Mouse (Mus musculus) forebrain, embryonic 14.5 days (tissue): Measurements from ENCODE around the gene Lekr1. TPM values are rescaled to one million over a fixed set of nuclear protein-coding genes. Genes with fewer than 3 reads are reported as not detected.

Experiments
- ATAC-seq: fragments of 200-750 bp; cut with Nextera tagmentation; 2 replicates; pipeline ENCODE4 v1.8.0; 2017; ENCODE audit warnings: mild to moderate bottlenecking, moderate library complexity
- DNase-seq: peaks from one replicate; pipeline ENCODE4 v3.0.0-alpha.2; 2015; ENCODE audit warnings: low spot score
- H3K27ac ChIP-seq: fragments of 300-500 bp; sonication (generic); 2 replicates; pipeline ENCODE4 v1.5.1; 2014; ENCODE audit warnings: low read depth, mild to moderate bottlenecking, control low read depth, low read length, moderate library complexity
- H3K27me3 ChIP-seq: fragments of 300-500 bp; sonication (generic); replicated peaks from 2 replicates; pipeline ENCODE4 v1.6.1; 2014; ENCODE audit warnings: low read length, control low read depth, mixed read lengths; ENCODE audit not compliant: control insufficient read depth, insufficient read depth
- H3K36me3 ChIP-seq: fragments of 300-500 bp; sonication (generic); 2 replicates; pipeline ENCODE4 v1.6.1; 2014; ENCODE audit warnings: low read length, control low read depth; ENCODE audit not compliant: control insufficient read depth, insufficient read depth
- H3K4me1 ChIP-seq: fragments of 300-500 bp; sonication (generic); 2 replicates; pipeline ENCODE4 v1.6.1; 2014; ENCODE audit warnings: antibody characterized with exemption, low read length, control low read depth; ENCODE audit not compliant: control insufficient read depth, insufficient read depth
- H3K4me2 ChIP-seq: fragments of 300-500 bp; sonication (generic); 2 replicates; pipeline ENCODE4 v1.6.1; 2014; ENCODE audit warnings: mild to moderate bottlenecking, control low read depth, low read length
- H3K4me3 ChIP-seq: fragments of 300-500 bp; sonication (generic); 2 replicates; pipeline ENCODE4 v1.5.1; 2014; ENCODE audit warnings: low read depth, low read length, control low read depth
- H3K9ac ChIP-seq: fragments of 300-500 bp; sonication (generic); 2 replicates; pipeline ENCODE4 v1.6.1; 2014; ENCODE audit warnings: mild to moderate bottlenecking, low read length, control low read depth, moderate library complexity
- H3K9me3 ChIP-seq: fragments of 300-500 bp; sonication (generic); replicated peaks from 2 replicates; pipeline ENCODE4 v1.6.1; 2016; ENCODE audit warnings: low read length, control low read depth, mixed read lengths; ENCODE audit not compliant: control insufficient read depth
- WGBS: fragments of 180-500 bp; shearing (Covaris S2); extraction: QIAGEN DNeasy Blood & Tissue Kit; methylation state at CpG from one replicate; pipeline ENCODE4 v1.1.7; 2014; 5-methylcytosine and 5-hydroxymethylcytosine counted together
- polyA plus RNA-seq: library from polyadenylated mRNA; unstranded; fragments of >200 nt; fragmentation: Nextera tagmentation; extraction: Ambion mirVana; gene quantifications from 2 replicates; pipeline ENCODE4 v1.2.1, GENCODE M21; 2014

Lekr1 gene
- polyA plus RNA-seq, 1 experiment from 2014 or later: 5.5 TPM

DNA sequence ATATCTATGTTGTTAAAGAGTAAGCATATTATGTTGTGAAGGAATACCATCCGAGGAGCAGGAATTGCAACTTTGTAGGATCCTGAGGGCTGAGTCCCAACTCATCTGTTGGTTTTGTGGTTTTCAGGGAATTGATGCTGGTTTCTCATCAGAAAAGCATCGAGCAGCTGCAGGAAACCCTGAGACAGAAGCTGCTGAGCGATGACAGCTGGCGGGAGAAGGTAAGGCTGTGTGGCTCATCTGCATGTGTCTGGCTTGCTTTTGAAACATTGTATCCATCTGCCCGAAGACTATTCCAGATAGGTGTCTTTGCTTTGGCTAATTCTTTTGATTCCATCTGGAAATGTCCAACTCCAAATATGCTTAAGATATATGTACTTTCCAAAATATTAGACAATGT is 136.2 kb downstream of the Lekr1 start:
- H3K27me3 ChIP-seq: no peaks in the 10 kb centered on the region
- no peaks in the 10 kb centered on the region for H3K9me3 ChIP-seq
- no peak overlapping the region for H3K4me3 ChIP-seq
- no peaks in the 10 kb centered on the region for H3K4me1 ChIP-seq
- DNase-seq (no peak), ATAC-seq (no peak)
- 93% methylated on average over 5 of the region's 5 CpGs for WGBS
- H3K36me3 ChIP-seq: no peaks in the 10 kb centered on the region
- no peak overlapping the region for H3K9ac ChIP-seq
- no peak overlapping the region for H3K4me2 ChIP-seq
- H3K27ac ChIP-seq: no peak overlapping the region

DNA sequence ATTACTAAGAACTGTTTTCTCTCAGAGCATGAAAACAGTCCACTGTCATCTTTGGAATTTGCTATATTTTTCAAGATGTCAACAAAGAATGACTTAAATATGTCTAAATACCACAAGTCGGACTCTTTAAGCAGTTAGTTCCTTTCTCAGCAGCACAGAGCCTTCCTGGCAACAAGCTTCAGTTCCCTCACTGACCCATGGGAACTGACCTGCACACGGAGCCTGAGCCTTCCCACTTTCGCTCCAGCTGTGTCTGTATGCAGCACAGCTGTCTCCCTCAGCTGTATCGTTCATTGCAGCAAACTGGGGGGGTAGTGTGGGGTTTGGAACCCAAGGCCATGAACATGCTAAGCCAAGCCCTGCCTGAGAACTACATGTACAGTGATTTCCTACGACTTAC is 136.8 kb downstream of the Lekr1 start:
- Histone ChIP-seq H3K27ac (no peak overlapping the region), H3K9ac (no peak overlapping the region), H3K27me3 (no peaks in the 10 kb centered on the region), H3K4me1 (no peaks in the 10 kb centered on the region), H3K9me3 (no peaks in the 10 kb centered on the region), H3K4me2 (no peak overlapping the region), H3K4me3 (no peak overlapping the region), H3K36me3 (no peaks in the 10 kb centered on the region)
- DNase-seq (no peak), ATAC-seq (no peak)
- 83% methylated on average over 5 of the region's 5 CpGs for WGBS

DNA sequence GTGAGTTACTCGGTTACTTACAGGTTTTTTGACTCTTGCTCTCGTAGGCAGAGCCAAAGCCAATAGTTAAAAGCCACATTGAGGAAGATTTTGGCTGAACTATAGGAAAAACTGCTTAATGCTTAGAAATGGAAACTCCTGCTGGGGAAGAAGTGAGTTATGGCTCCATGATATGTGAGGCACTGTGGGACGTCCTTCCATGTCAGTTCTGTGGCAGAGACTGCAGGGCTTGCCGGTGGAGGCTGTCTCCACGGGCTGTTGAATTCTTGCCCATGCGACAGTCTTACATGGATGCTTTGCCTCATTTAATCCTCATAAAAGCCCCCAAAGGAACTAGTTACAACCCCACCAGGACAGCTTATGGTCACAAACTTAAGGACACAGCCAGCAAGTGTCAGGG is 148.9 kb downstream of the Lekr1 start:
- ATAC-seq (no peak), DNase-seq (no peak)

DNA sequence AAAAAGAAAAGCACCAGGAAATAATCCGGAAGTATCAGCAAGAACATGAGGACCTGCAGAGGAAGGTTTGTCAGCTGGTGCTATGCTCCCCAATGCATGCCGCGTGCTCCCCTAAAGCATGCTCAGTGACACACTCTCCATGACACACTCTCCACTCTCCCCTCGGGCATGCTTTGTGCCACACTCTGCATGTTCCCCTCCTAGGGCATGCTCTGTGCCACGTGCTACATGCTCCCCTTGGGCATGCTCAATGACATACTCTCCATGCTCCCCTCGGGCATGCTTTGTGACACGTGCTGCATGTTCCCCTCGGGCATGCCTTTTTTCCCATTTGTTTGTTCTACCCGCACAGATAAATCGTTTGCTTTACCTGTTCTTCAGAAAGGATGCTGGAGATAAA is 150.0 kb downstream of the Lekr1 start:
- no peak overlapping the region for H3K4me3 ChIP-seq
- no peaks in the 10 kb centered on the region for H3K9me3 ChIP-seq
- no peaks in the 10 kb centered on the region for H3K4me1 ChIP-seq
- H3K4me2 ChIP-seq: no peak overlapping the region
- no peak overlapping the region for H3K9ac ChIP-seq
- H3K36me3 ChIP-seq: no peaks in the 10 kb centered on the region
- ATAC-seq: no peak
- no peak for DNase-seq
- H3K27ac ChIP-seq: no peak overlapping the region
- H3K27me3 ChIP-seq: no peaks in the 10 kb centered on the region
- 89% methylated on average over 10 of the region's 10 CpGs for whole genome bisulfite sequencing

More for the DNA sequence above, 148.9 kb downstream of the Lekr1 start:
- Histone ChIP-seq H3K9ac (no peak overlapping the region), H3K4me1 (no peaks in the 10 kb centered on the region), H3K36me3 (no peaks in the 10 kb centered on the region), H3K27ac (no peak overlapping the region), H3K27me3 (no peaks in the 10 kb centered on the region), H3K9me3 (no peaks in the 10 kb centered on the region), H3K4me2 (no peak overlapping the region), H3K4me3 (no peak overlapping the region)
- 84% methylated on average over 6 of the region's 6 CpGs for WGBS

DNA sequence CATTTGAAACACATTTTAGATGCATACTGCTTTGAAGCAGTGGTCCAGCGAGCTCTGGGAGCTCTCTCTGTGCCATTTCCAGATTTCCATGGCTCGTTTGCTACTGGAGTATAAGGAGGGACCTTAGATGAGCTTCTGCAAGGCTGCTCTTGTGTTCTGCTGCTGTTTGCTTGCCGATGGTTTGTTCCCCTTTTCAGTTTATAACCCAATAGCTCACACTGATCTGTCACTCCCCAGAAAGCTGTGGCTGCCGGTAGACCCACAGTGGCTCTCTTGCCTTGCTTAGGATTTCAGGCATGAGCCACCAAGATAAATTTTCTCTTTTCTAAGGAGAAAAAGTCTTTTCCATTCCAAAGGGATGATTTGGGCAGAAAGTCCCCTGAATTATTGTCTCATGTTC is 152.6 kb downstream of the Lekr1 start:
- DNase-seq: no peak
- no peaks in the 10 kb centered on the region for H3K9me3 ChIP-seq
- H3K27me3 ChIP-seq: no peaks in the 10 kb centered on the region
- no peaks in the 10 kb centered on the region for H3K36me3 ChIP-seq
- no peaks in the 10 kb centered on the region for H3K4me1 ChIP-seq
- H3K4me2 ChIP-seq: no peak overlapping the region
- no peak for ATAC-seq
- H3K27ac ChIP-seq: no peak overlapping the region
- no peak overlapping the region for H3K9ac ChIP-seq
- WGBS: 77% methylated on average over 4 of the region's 4 CpGs
- H3K4me3 ChIP-seq: no peak overlapping the region

DNA sequence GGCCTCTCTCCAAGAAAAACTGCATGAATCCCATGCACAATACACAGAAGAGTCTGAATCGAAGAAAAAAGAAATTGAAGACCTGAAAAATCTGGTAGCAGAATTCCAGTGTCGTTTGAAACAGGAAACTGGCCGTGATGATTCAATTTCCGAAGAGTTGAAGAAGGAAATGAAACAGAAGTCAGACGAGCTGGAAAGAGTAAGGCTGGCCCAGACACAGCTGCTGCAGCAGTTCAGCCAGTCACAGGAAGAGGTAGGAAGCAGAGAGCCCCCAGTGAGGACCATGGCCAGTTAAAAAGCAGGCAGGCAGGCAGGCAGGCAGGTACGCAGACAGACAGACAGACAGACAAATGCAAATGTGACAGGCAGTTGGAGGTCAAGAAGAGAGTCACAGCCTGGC is 153.8 kb downstream of the Lekr1 start:
- no peaks in the 10 kb centered on the region for H3K36me3 ChIP-seq
- DNase-seq (no peak), ATAC-seq (no peak)
- H3K9ac ChIP-seq: no peak overlapping the region
- H3K4me2 ChIP-seq: no peak overlapping the region
- H3K27ac ChIP-seq: no peak overlapping the region
- 82% methylated on average over 6 of the region's 6 CpGs for WGBS
- no peaks in the 10 kb centered on the region for H3K9me3 ChIP-seq
- H3K4me3 ChIP-seq: no peak overlapping the region
- no peaks in the 10 kb centered on the region for H3K27me3 ChIP-seq
- H3K4me1 ChIP-seq: no peaks in the 10 kb centered on the region

DNA sequence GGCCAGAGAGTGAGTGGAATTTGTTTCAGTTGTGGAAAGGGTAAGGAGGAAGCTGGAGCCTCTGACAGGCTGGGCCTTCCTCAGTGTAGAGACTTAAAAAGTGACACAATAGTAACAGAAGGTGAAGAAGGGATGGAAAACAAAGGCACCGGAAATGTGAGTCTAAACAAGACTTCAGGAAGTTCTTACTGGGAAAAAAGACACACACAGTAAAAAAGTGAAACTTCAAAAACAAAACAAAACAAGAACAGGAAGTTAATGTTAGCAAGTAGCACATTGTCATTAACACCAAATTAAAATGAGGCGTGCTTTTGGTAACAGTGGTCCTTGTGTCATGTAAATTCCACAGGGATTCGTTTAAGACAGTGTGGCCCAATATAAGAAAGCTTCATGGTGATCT is 158.9 kb downstream of the Lekr1 start:
- Histone ChIP-seq H3K9me3 (no peaks in the 10 kb centered on the region), H3K27ac (no peak overlapping the region), H3K4me2 (no peak overlapping the region), H3K36me3 (no peaks in the 10 kb centered on the region), H3K27me3 (no peaks in the 10 kb centered on the region), H3K9ac (no peak overlapping the region), H3K4me3 (no peak overlapping the region), H3K4me1 (peaks cover 4% of the 10 kb centered on the region; the same call in 1 of the 2 replicates)
- DNase-seq (no peak), ATAC-seq (no peak)
- 52% methylated on average over 3 of the region's 3 CpGs for WGBS

DNA sequence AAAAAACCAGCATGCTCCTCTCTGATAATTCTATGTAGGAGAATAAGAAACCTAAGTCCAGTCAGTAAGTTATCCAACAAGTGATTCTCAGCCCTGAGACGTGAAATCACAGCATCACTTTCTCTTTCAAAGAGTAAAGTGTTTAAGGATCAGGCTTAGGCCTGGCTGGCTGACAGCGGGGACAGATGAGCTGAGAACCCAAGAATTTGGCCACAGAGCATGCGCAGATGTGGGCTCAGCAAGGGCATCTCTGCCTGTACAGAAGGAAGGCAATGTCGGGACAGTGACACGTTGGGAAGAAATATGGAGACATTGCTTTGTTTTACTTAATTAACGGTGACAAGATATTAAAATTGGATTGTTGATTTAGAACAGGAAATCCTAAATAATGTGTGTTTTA is 160.7 kb downstream of the Lekr1 start:
- ATAC-seq (no peak), DNase-seq (no peak)
- 83% methylated on average over 6 of the region's 6 CpGs for WGBS
- Histone ChIP-seq H3K9ac (no peak overlapping the region), H3K4me2 (no peak overlapping the region), H3K27ac (no peak overlapping the region), H3K9me3 (no peaks in the 10 kb centered on the region), H3K36me3 (no peaks in the 10 kb centered on the region), H3K4me3 (no peak overlapping the region), H3K27me3 (no peaks in the 10 kb centered on the region), H3K4me1 (peaks cover 4% of the 10 kb centered on the region; the same call in 1 of the 2 replicates)

DNA sequence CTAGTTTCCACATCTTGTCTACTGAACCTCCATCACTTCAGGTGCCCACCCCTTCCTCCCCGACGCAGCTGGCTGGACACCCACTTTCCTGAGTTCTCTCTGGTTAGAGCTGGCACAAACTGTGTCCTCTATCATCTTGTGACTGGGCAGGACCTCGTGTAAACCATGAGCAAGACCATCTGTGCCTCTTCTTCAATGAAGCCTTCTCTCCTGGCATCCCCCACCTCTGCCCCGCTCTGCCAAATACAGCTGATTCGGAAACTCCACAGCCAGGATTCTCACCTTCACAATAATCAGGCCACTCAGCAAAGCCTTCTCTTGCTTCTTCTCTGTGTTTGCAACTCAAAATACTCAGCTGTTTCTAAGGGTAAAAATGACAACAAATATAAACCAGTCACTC is 161.4 kb downstream of the Lekr1 start:
- H3K4me2 ChIP-seq: no peak overlapping the region
- H3K36me3 ChIP-seq: no peaks in the 10 kb centered on the region
- H3K4me3 ChIP-seq: no peak overlapping the region
- 71% methylated on average over 5 of the region's 5 CpGs for WGBS
- ATAC-seq: no peak
- no peaks in the 10 kb centered on the region for H3K27me3 ChIP-seq
- H3K9ac ChIP-seq: no peak overlapping the region
- H3K9me3 ChIP-seq: no peaks in the 10 kb centered on the region
- peaks cover 4% of the 10 kb centered on the region; the same call in 1 of the 2 replicates for H3K4me1 ChIP-seq
- no peak for DNase-seq
- H3K27ac ChIP-seq: no peak overlapping the region
